Mouse (Mus musculus) brain, embryonic 14.5 days (tissue): ENCODE measurements at regions not wholly inside any gene's neighbourhood (a gene's known extent, or its start where the extent isn't known, plus 50 kb on each side); places are given as distances from the start of the nearest gene placed in this dataset.

Experiments
- CTCF ChIP-seq: fragments of 200-500 bp; IDR thresholded peaks from 2 replicates; pipeline ENCODE4 v1.5.1; 2012; ENCODE audit warnings: inconsistent platforms, mild to moderate bottlenecking, moderate library complexity, borderline replicate concordance; ENCODE audit not compliant: insufficient read depth, insufficient read length; ENCODE audit errors: extremely low read depth
- POLR2A ChIP-seq: fragments of 200-500 bp; IDR thresholded peaks from 2 replicates; pipeline ENCODE4 v1.6.1; 2012; ENCODE audit warnings: mild to moderate bottlenecking, inconsistent platforms, borderline replicate concordance; ENCODE audit not compliant: poor library complexity, insufficient read depth, insufficient read length, severe bottlenecking; ENCODE audit errors: extremely low read depth

DNA sequence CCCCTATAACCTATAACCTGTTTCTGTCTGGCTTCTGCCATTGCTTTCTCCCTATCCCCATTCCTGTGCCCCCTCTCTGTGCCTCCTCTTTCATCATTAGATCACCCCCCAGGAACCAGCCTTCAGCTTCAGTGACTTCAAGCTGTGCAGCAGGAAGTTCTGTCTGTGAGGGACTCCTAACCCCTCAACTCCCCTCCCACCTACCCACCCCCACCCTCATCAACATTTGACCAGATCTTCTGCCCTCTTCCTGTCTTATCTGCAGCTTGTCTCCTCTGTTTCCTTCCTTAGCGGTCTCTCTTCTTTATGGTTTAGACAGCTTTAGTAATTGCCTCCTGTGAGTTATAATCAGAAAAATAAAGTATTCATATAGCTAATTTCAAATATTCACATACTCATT lies 266.6 kb upstream of the Gm765 start:
- TF ChIP-seq POLR2A (no peak), CTCF (no peak)
